Mouse (Mus musculus) lung, embryonic 15.5 days (tissue): ENCODE data around the gene Rnf185. TPM values are rescaled to one million over a fixed set of nuclear protein-coding genes. Genes with fewer than 3 reads are reported as not detected.
A peak's percentile ranks its signal among the peaks of the same experiment; 100 is the strongest.

Experiments
- ATAC-seq: fragments of 200-750 bp; cut with Nextera tagmentation; 2 replicates; pipeline ENCODE4 v1.8.0; 2017; ENCODE audit warnings: moderate number of reproducible peaks, borderline replicate concordance; ENCODE audit not compliant: low FRiP score, low TSS enrichment; ENCODE audit errors: extremely low read depth
- H3K27ac ChIP-seq: fragments of 300-500 bp; sonication (generic); 2 replicates; pipeline ENCODE4 v1.5.1; 2015; ENCODE audit warnings: moderate library complexity, mild to moderate bottlenecking, inconsistent platforms
- H3K27me3 ChIP-seq: fragments of 300-500 bp; sonication (generic); 2 replicates; pipeline ENCODE4 v1.6.1; 2015; ENCODE audit warnings: inconsistent platforms
- H3K36me3 ChIP-seq: fragments of 300-500 bp; sonication (generic); 2 replicates; pipeline ENCODE4 v1.6.1; 2015; ENCODE audit warnings: inconsistent platforms
- H3K4me1 ChIP-seq: fragments of 300-500 bp; sonication (generic); 2 replicates; pipeline ENCODE4 v1.6.1; 2015; ENCODE audit warnings: inconsistent platforms
- H3K4me2 ChIP-seq: fragments of 300-500 bp; sonication (generic); 2 replicates; pipeline ENCODE4 v1.6.1; 2015; ENCODE audit warnings: inconsistent platforms, mild to moderate bottlenecking, moderate library complexity
- H3K4me3 ChIP-seq: fragments of 300-500 bp; sonication (generic); 2 replicates; pipeline ENCODE4 v1.5.1; 2015; ENCODE audit warnings: mild to moderate bottlenecking, inconsistent platforms
- H3K9ac ChIP-seq: fragments of 300-500 bp; sonication (generic); 2 replicates; pipeline ENCODE4 v1.6.1; 2015; ENCODE audit warnings: inconsistent platforms
- H3K9me3 ChIP-seq: fragments of 300-500 bp; sonication (generic); 2 replicates; pipeline ENCODE4 v1.6.1; 2016; ENCODE audit warnings: inconsistent platforms
- WGBS: fragments of 180-500 bp; shearing (Covaris S2); methylation state at CpG from one replicate; pipeline ENCODE4 v1.1.7; 2015; 5-methylcytosine and 5-hydroxymethylcytosine counted together
- polyA plus RNA-seq: library from polyadenylated mRNA; unstranded; fragments of >200 nt; fragmentation: Nextera tagmentation; extraction: Ambion mirVana; gene quantifications from 2 replicates; pipeline ENCODE4 v1.2.1, GENCODE M21; 2015

Rnf185 gene
- polyA plus RNA-seq, 1 experiment from 2014 or later: 29.3 TPM

GRCm38 (mm10) chr11:3412111-3412510, 40.1 kb downstream of the Rnf185 start:
- no peak for ATAC-seq
- H3K4me2 ChIP-seq: no peak overlapping the region
- H3K27ac ChIP-seq: no peak overlapping the region
- 74% methylated on average over 3 of the region's 3 CpGs for WGBS
- peaks cover 17% of the 10 kb centered on the region for H3K4me1 ChIP-seq
- no peaks in the 10 kb centered on the region for H3K27me3 ChIP-seq
- no peak overlapping the region for H3K4me3 ChIP-seq
- peaks cover 11% of the 10 kb centered on the region for H3K36me3 ChIP-seq
- no peaks in the 10 kb centered on the region for H3K9me3 ChIP-seq
- no peak overlapping the region for H3K9ac ChIP-seq

GRCm38 (mm10) chr11:3408997-3409732, 43.0 kb downstream of the Rnf185 start, which contains the start of gene Limk2:
Limk2 (minus strand) TSS chr11:3409189.
- H3K4me2 ChIP-seq: peak within 1 kb of the TSS; percentile 82
- no peaks in the 10 kb centered on the region for H3K9me3 ChIP-seq
- peak within 1 kb of the TSS; percentile 69 for H3K9ac ChIP-seq
- no peaks in the 10 kb centered on the region for H3K27me3 ChIP-seq
- peak within 1 kb of the TSS; percentile 64 for H3K27ac ChIP-seq
- WGBS: 2% methylated on average over 45 of the region's 45 CpGs
- peak within 1 kb of the TSS; percentile 74 for H3K4me3 ChIP-seq
- peaks cover 2% of the 10 kb centered on the region; the same call in 1 of the 2 replicates for H3K36me3 ChIP-seq
- ATAC-seq: peak; percentile 92
- peaks cover 17% of the 10 kb centered on the region for H3K4me1 ChIP-seq

GRCm38 (mm10) chr11:3408131-3408996, 43.8 kb downstream of the Rnf185 start:
- ATAC-seq: no peak

GRCm38 (mm10) chr11:3404287-3405047, 47.7 kb downstream of the Rnf185 start:
- Histone ChIP-seq H3K4me2 (no peak overlapping the region), H3K4me3 (no peak overlapping the region), H3K27me3 (no peaks in the 10 kb centered on the region), H3K27ac (no peak overlapping the region), H3K9me3 (no peaks in the 10 kb centered on the region), H3K36me3 (no peaks in the 10 kb centered on the region), H3K9ac (no peak overlapping the region), H3K4me1 (peaks cover 15% of the 10 kb centered on the region)
- 74% methylated on average over 7 of the region's 7 CpGs for WGBS
- ATAC-seq: no peak

More at GRCm38 (mm10) chr11:3408131-3408996, 43.8 kb downstream of the Rnf185 start:
- peak overlapping the region; percentile 82 for H3K4me2 ChIP-seq
- H3K4me1 ChIP-seq: peaks cover 17% of the 10 kb centered on the region
- H3K27me3 ChIP-seq: no peaks in the 10 kb centered on the region
- H3K9ac ChIP-seq: peak overlapping the region; percentile 69
- peak overlapping the region; percentile 74 for H3K4me3 ChIP-seq
- H3K36me3 ChIP-seq: no peaks in the 10 kb centered on the region
- WGBS: 1% methylated on average over 34 of the region's 34 CpGs
- H3K27ac ChIP-seq: peak overlapping the region; percentile 63
- H3K9me3 ChIP-seq: no peaks in the 10 kb centered on the region

- ATAC-seq: no peak
These were observed 49.1 kb downstream of the Rnf185 start for GRCm38 (mm10) chr11:3403024-3403423.

GRCm38 (mm10) chr11:3398318-3398717, 53.8 kb downstream of the Rnf185 start:
- Histone ChIP-seq H3K27ac (no peak overlapping the region), H3K9me3 (no peaks in the 10 kb centered on the region), H3K4me3 (no peak overlapping the region), H3K9ac (no peak overlapping the region), H3K27me3 (no peaks in the 10 kb centered on the region), H3K36me3 (no peaks in the 10 kb centered on the region; the same call in 1 of the 2 replicates), H3K4me2 (no peak overlapping the region), H3K4me1 (no peaks in the 10 kb centered on the region; the same call in 1 of the 2 replicates)
- ATAC-seq: no peak
- 63% methylated on average over 1 of the region's 1 CpGs for WGBS

More at GRCm38 (mm10) chr11:3403024-3403423, 49.1 kb downstream of the Rnf185 start:
- Histone ChIP-seq H3K27ac (no peak overlapping the region), H3K27me3 (no peaks in the 10 kb centered on the region), H3K4me2 (no peak overlapping the region), H3K9me3 (no peaks in the 10 kb centered on the region), H3K4me1 (peaks cover 8% of the 10 kb centered on the region), H3K4me3 (no peak overlapping the region), H3K9ac (no peak overlapping the region), H3K36me3 (no peaks in the 10 kb centered on the region)
- 72% methylated on average over 3 of the region's 3 CpGs for WGBS

GRCm38 (mm10) chr11:3396562-3396961, 55.6 kb downstream of the Rnf185 start:
- H3K27me3 ChIP-seq: no peaks in the 10 kb centered on the region
- no peak overlapping the region for H3K9ac ChIP-seq
- H3K4me3 ChIP-seq: no peak overlapping the region
- ATAC-seq: no peak
- no peak overlapping the region for H3K4me2 ChIP-seq
- H3K36me3 ChIP-seq: no peaks in the 10 kb centered on the region; the same call in 1 of the 2 replicates
- H3K4me1 ChIP-seq: peaks cover 6% of the 10 kb centered on the region; the same call in 1 of the 2 replicates
- H3K9me3 ChIP-seq: no peaks in the 10 kb centered on the region
- H3K27ac ChIP-seq: no peak overlapping the region
- 73% methylated on average over 8 of the region's 8 CpGs for WGBS

- no peak overlapping the region for H3K9ac ChIP-seq
- H3K36me3 ChIP-seq: no peaks in the 10 kb centered on the region; the same call in 1 of the 2 replicates
- H3K4me3 ChIP-seq: no peak overlapping the region
- peaks cover 6% of the 10 kb centered on the region; the same call in 1 of the 2 replicates for H3K4me1 ChIP-seq
- H3K4me2 ChIP-seq: no peak overlapping the region
- WGBS: 89% methylated on average over 3 of the region's 3 CpGs
- no peak overlapping the region for H3K27ac ChIP-seq
- H3K27me3 ChIP-seq: no peaks in the 10 kb centered on the region
- no peak for ATAC-seq
- H3K9me3 ChIP-seq: no peaks in the 10 kb centered on the region
These were observed 56.1 kb downstream of the Rnf185 start for GRCm38 (mm10) chr11:3396091-3396490.

GRCm38 (mm10) chr11:3394520-3394919, 57.6 kb downstream of the Rnf185 start:
- Histone ChIP-seq H3K9ac (no peak overlapping the region), H3K4me3 (no peak overlapping the region), H3K27ac (no peak overlapping the region), H3K36me3 (peaks cover 3% of the 10 kb centered on the region), H3K4me1 (peaks cover 6% of the 10 kb centered on the region; the same call in 1 of the 2 replicates), H3K4me2 (no peak overlapping the region), H3K9me3 (no peaks in the 10 kb centered on the region), H3K27me3 (no peaks in the 10 kb centered on the region)
- WGBS: 73% methylated on average over 5 of the region's 5 CpGs
- ATAC-seq: no peak

GRCm38 (mm10) chr11:3392526-3392925, 59.6 kb downstream of the Rnf185 start:
- no peaks in the 10 kb centered on the region for H3K9me3 ChIP-seq
- no peak overlapping the region for H3K9ac ChIP-seq
- peaks cover 6% of the 10 kb centered on the region; the same call in 1 of the 2 replicates for H3K4me1 ChIP-seq
- no peaks in the 10 kb centered on the region for H3K27me3 ChIP-seq
- peak overlapping the region; percentile 20; the same call in 1 of the 2 replicates for H3K27ac ChIP-seq
- no peak overlapping the region for H3K4me3 ChIP-seq
- H3K36me3 ChIP-seq: peaks cover 3% of the 10 kb centered on the region
- H3K4me2 ChIP-seq: no peak overlapping the region
- 70% methylated on average over 8 of the region's 8 CpGs for WGBS
- ATAC-seq: 0 out of 2 replicates have a peak, but pooled peaks have one; percentile 24

- Histone ChIP-seq H3K4me1 (peaks cover 6% of the 10 kb centered on the region; the same call in 1 of the 2 replicates), H3K9ac (no peak overlapping the region), H3K4me2 (no peak overlapping the region), H3K9me3 (no peaks in the 10 kb centered on the region), H3K36me3 (peaks cover 3% of the 10 kb centered on the region; the same call in 1 of the 2 replicates), H3K27ac (peak overlapping the region; percentile 64), H3K4me3 (no peak overlapping the region), H3K27me3 (no peaks in the 10 kb centered on the region)
- 59% methylated on average over 5 of the region's 5 CpGs for WGBS
- no peak for ATAC-seq
These were observed 61.4 kb downstream of the Rnf185 start for GRCm38 (mm10) chr11:3390789-3391188.
